8 mouse cellular contexts compared by ENCODE assay signal in genomic region chr17:35164218-35164567, GRCm38 (mm10). TPM values are rescaled to one million over a fixed set of nuclear protein-coding genes. Genes with fewer than 3 reads are reported as not detected.
DNase-seq lines count a peak whose midpoint lies in the region; ATAC-seq and TF ChIP-seq lines count a peak whose summit lies in the region.

No protein-coding gene starts in this region.

- intact Hi-C loops in gastrocnemius, postnatal 14 days (cut with DNase I; ENCODE audit: low total_unique reads) = no loop called here

- ATAC-seq in forebrain, embryonic 16.5 days = no peak
- no peak for ATAC-seq in liver, embryonic 14.5 days (ENCODE audit: insufficient read depth)

- no peaks in the 10 kb centered on the region for H3K27me3 ChIP-seq in forebrain, embryonic 16.5 days (replicated peaks; ENCODE audit: control insufficient read depth, insufficient read depth, low read length)
- H3K27me3 ChIP-seq in liver, embryonic 14.5 days (ENCODE audit: control insufficient read depth, insufficient read depth, low read length) = no peaks in the 10 kb centered on the region

- peak overlapping the region; percentile 66 for H3K4me2 ChIP-seq in forebrain, embryonic 16.5 days (ENCODE audit: low read length)
- H3K4me2 ChIP-seq in liver, embryonic 14.5 days (ENCODE audit: low read depth) = peak overlapping the region; percentile 90

- peak overlapping the region; percentile 97 for H3K27ac ChIP-seq in forebrain, embryonic 16.5 days (ENCODE audit: low read length)
- H3K27ac ChIP-seq in liver, embryonic 14.5 days = peak overlapping the region; percentile 82

- 0% methylated on average over 22 of the region's 28 CpGs for WGBS in forebrain, embryonic 16.5 days
- 0% methylated on average over 25 of the region's 28 CpGs for WGBS in liver, embryonic 14.5 days (ENCODE audit: insufficient replicate concordance)

- DNase-seq in cerebellum, adult 11 months = peak; percentile 50
- DNase-seq in cerebellum, adult 11-12 months = no peak
- peak; percentile 19 for DNase-seq in 3T3-L1 (ENCODE audit: low read depth, low spot score)
- DNase-seq in liver, embryonic 14.5 days (ENCODE audit: low read depth in 3 of 3, low spot score in 3 of 3) = peak in 2 of 3 experiments; percentile 7 to 11
- DNase-seq in right cerebral cortex, adult 2 months (ENCODE audit: low spot score in 2 of 2) = no peak
- no peak for DNase-seq in embryo, embryonic 11 days
- no peak for DNase-seq in gastrocnemius, postnatal 14 days

- peaks cover 28% of the 10 kb centered on the region for H3K4me1 ChIP-seq in forebrain, embryonic 16.5 days (replicated peaks; ENCODE audit: control insufficient read depth, insufficient read depth, low read length)
- H3K4me1 ChIP-seq in liver, embryonic 14.5 days (replicated peaks; ENCODE audit: control insufficient read depth in 2 of 2, insufficient read depth in 2 of 2, low read length in 1 of 2) = peaks cover 4 to 21% of the 10 kb centered on the region in 2 experiments

- TF ChIP-seq EP300 in liver, embryonic 14.5 days (IDR thresholded peaks at IDR 0.05; ENCODE audit: low read depth) = no peak

- peak overlapping the region; percentile 98 for H3K4me3 ChIP-seq in forebrain, embryonic 16.5 days (replicated peaks; ENCODE audit: low read length)
- H3K4me3 ChIP-seq in liver, embryonic 14.5 days (ENCODE audit: insufficient read depth in 1 of 2, low read depth in 2 of 2, low read length in 2 of 2) = peak overlapping the region; percentile 95 to 99

- peaks cover 26% of the 10 kb centered on the region for H3K36me3 ChIP-seq in forebrain, embryonic 16.5 days (ENCODE audit: control insufficient read depth, insufficient read depth)
- H3K36me3 ChIP-seq in liver, embryonic 14.5 days (replicated peaks; ENCODE audit: control insufficient read depth, insufficient read depth, low read depth) = peaks cover 31% of the 10 kb centered on the region

- no peaks in the 10 kb centered on the region for H3K9me3 ChIP-seq in forebrain, embryonic 16.5 days (ENCODE audit: control insufficient read depth, low read length)
- no peaks in the 10 kb centered on the region for H3K9me3 ChIP-seq in liver, embryonic 14.5 days (ENCODE audit: control insufficient read depth, low read length)

- TF ChIP-seq CTCF in liver, embryonic 14.5 days (IDR thresholded peaks at IDR 0.05; ENCODE audit: low read depth) = no peak

- H3K9ac ChIP-seq in forebrain, embryonic 16.5 days (replicated peaks; ENCODE audit: low read depth, low read length) = peak overlapping the region; percentile 100
- peak overlapping the region; percentile 99 for H3K9ac ChIP-seq in liver, embryonic 14.5 days (replicated peaks)

RNA-seq across cellular contexts. Expression of gene Prrc2a, which starts 0.5 kb away (rescaled TPM):
- polyA plus RNA-seq in forebrain, embryonic 16.5 days (2015; fragmentation: Nextera tagmentation; extraction: Ambion mirVana) = 156 and 195 TPM in 2 replicates
- 61.4 and 67.5 TPM in 2 replicates for polyA plus RNA-seq in liver, embryonic 14.5 days (2012; rRNA removed)
- polyA plus RNA-seq in liver, embryonic 14.5 days (2014; fragmentation: Nextera tagmentation; extraction: Ambion mirVana) = 33.4 and 46.0 TPM in 2 replicates
- 100 to 1,000 TPM; 102 to 118 TPM for total RNA-seq in gastrocnemius, postnatal 14 days (2021)

RNA-seq across cellular contexts. Expression of gene Aif1, which starts 11.7 kb away (rescaled TPM):
- polyA plus RNA-seq in forebrain, embryonic 16.5 days (2015; fragmentation: Nextera tagmentation; extraction: Ambion mirVana) = 5.9 and 8.0 TPM in 2 replicates
- polyA plus RNA-seq in liver, embryonic 14.5 days (2012; rRNA removed) = 3.1 and 8.1 TPM in 2 replicates
- polyA plus RNA-seq in liver, embryonic 14.5 days (2014; fragmentation: Nextera tagmentation; extraction: Ambion mirVana) = 18.6 and 20.7 TPM in 2 replicates
- total RNA-seq in gastrocnemius, postnatal 14 days (2021) = under 1 TPM; 0.71 to 0.90 TPM

RNA-seq across cellular contexts. Expression of gene Lst1, which starts 24.0 kb away (rescaled TPM):
- 4.5 and 4.9 TPM in 2 replicates for polyA plus RNA-seq in forebrain, embryonic 16.5 days (2015; fragmentation: Nextera tagmentation; extraction: Ambion mirVana)
- 25.6 and 37.4 TPM in 2 replicates for polyA plus RNA-seq in liver, embryonic 14.5 days (2012; rRNA removed)
- polyA plus RNA-seq in liver, embryonic 14.5 days (2014; fragmentation: Nextera tagmentation; extraction: Ambion mirVana) = 32.8 and 37.7 TPM in 2 replicates
- 1 to 10 TPM; 1.5 to 2.8 TPM for total RNA-seq in gastrocnemius, postnatal 14 days (2021)

RNA-seq across cellular contexts. Expression of gene Bag6, which starts 29.2 kb away (rescaled TPM):
- polyA plus RNA-seq in forebrain, embryonic 16.5 days (2015; fragmentation: Nextera tagmentation; extraction: Ambion mirVana) = 85.4 and 86.7 TPM in 2 replicates
- polyA plus RNA-seq in liver, embryonic 14.5 days (2012; rRNA removed) = 45.7 and 48.1 TPM in 2 replicates
- 22.9 and 30.5 TPM in 2 replicates for polyA plus RNA-seq in liver, embryonic 14.5 days (2014; fragmentation: Nextera tagmentation; extraction: Ambion mirVana)
- 100 to 1,000 TPM; 193 to 200 TPM for total RNA-seq in gastrocnemius, postnatal 14 days (2021)

RNA-seq across cellular contexts. Expression of gene Ltb, which starts 30.0 kb away (rescaled TPM):
- 0.24 TPM in 1 of 2 replicates, not detected in the other for polyA plus RNA-seq in forebrain, embryonic 16.5 days (2015; fragmentation: Nextera tagmentation; extraction: Ambion mirVana)
- 0.47 and 0.70 TPM in 2 replicates for polyA plus RNA-seq in liver, embryonic 14.5 days (2012; rRNA removed)
- polyA plus RNA-seq in liver, embryonic 14.5 days (2014; fragmentation: Nextera tagmentation; extraction: Ambion mirVana) = 0.28 and 0.64 TPM in 2 replicates
- total RNA-seq in gastrocnemius, postnatal 14 days (2021) = under 1 TPM in 1 of 2 experiments, not detected in 1; 0.31 TPM

Comparison
In these comparisons a context has a peak if more than half of its experiments do, and no peak if none do; other contexts are left out.
1. DNase-seq: peak in cerebellum, adult 11 months (single experiment), 3T3-L1 (single experiment) and liver, embryonic 14.5 days (2 of 3); none in cerebellum, adult 11-12 months (single experiment), right cerebral cortex, adult 2 months (0 of 2), embryo, embryonic 11 days (single experiment) and gastrocnemius, postnatal 14 days (single experiment).